In genomic region chr1:132144837-132145236, GRCm38 (mm10) we compare ENCODE assay signal across 32 mouse cellular contexts. TPM values are rescaled to one million over a fixed set of nuclear protein-coding genes. Genes with fewer than 3 reads are reported as not detected.
DNase-seq lines count a peak whose midpoint lies in the region; ATAC-seq and TF ChIP-seq lines count a peak whose summit lies in the region.
"Had no signal": no experiment of that assay in that cellular context is flagged by ENCODE, and none has a peak within 500 bp of the region (broad histone marks: within the 10 kb centered on the region; RNA-seq: fewer than 3 reads in every experiment).

No protein-coding gene starts in this region.

- DNase-seq in cerebellum, postnatal 10 days = peak; percentile 54 to 62
- no peak for DNase-seq in cerebellum, postnatal 25 days
- DNase-seq in midbrain, embryonic 14.5 days = no peak
- no peak for DNase-seq in midbrain, postnatal 0 days (ENCODE audit: low spot score)
- DNase-seq: adrenal gland, postnatal 10 days; adrenal gland, postnatal 36 days; cerebellum, adult 18-20 months; cerebellum, adult 9-10 months; cerebellum, postnatal 36 days; embryo, embryonic 11 days; gastrocnemius, adult 2 months; gastrocnemius, postnatal 14 days; heart, adult 11 months had no signal

- H3K9ac ChIP-seq in midbrain, embryonic 12.5 days (replicated peaks) = no peak overlapping the region
- H3K9ac ChIP-seq in midbrain, embryonic 14.5 days (replicated peaks; ENCODE audit: low read length) = no peak overlapping the region
- H3K9ac ChIP-seq in midbrain, postnatal 0 days (replicated peaks; ENCODE audit: low read length, poor library complexity, severe bottlenecking) = no peak overlapping the region
- H3K9ac ChIP-seq in midbrain, embryonic 13.5 days (replicated peaks) = no peak overlapping the region
- H3K9ac ChIP-seq: embryonic facial prominence, embryonic 13.5 days; forebrain, postnatal 0 days; hindbrain, embryonic 12.5 days; hindbrain, embryonic 15.5 days had no signal

- H3K4me1 ChIP-seq in midbrain, embryonic 12.5 days = peaks cover 14% of the 10 kb centered on the region
- H3K4me1 ChIP-seq in midbrain, embryonic 14.5 days (ENCODE audit: control insufficient read depth, insufficient read depth, low read length) = peaks cover 17% of the 10 kb centered on the region
- peaks cover 12% of the 10 kb centered on the region; the same call in 1 of the 2 replicates for H3K4me1 ChIP-seq in midbrain, postnatal 0 days (ENCODE audit: insufficient read depth, low read length)
- H3K4me1 ChIP-seq in midbrain, embryonic 13.5 days (replicated peaks) = peaks cover 21% of the 10 kb centered on the region

- WGBS in midbrain, embryonic 12.5 days = 74% methylated on average over 3 of the region's 3 CpGs
- WGBS in midbrain, embryonic 14.5 days = 68% methylated on average over 3 of the region's 3 CpGs
- 76% methylated on average over 3 of the region's 3 CpGs for WGBS in midbrain, postnatal 0 days
- 75% methylated on average over 3 of the region's 3 CpGs for WGBS in midbrain, embryonic 13.5 days

- peaks cover 31% of the 10 kb centered on the region for H3K27me3 ChIP-seq in midbrain, embryonic 12.5 days
- peaks cover 3% of the 10 kb centered on the region; the same call in 1 of the 2 replicates for H3K27me3 ChIP-seq in midbrain, embryonic 14.5 days (ENCODE audit: control insufficient read depth, insufficient read depth, low read length)
- H3K27me3 ChIP-seq in midbrain, postnatal 0 days (ENCODE audit: insufficient read depth, low read length) = no peaks in the 10 kb centered on the region
- H3K27me3 ChIP-seq in midbrain, embryonic 13.5 days = peaks cover 16% of the 10 kb centered on the region
- H3K27me3 ChIP-seq: Patski had no signal

- H3K27ac ChIP-seq in midbrain, embryonic 12.5 days (replicated peaks) = 0 out of 2 replicates have a peak overlapping the region, but pooled peaks have one; percentile 2
- H3K27ac ChIP-seq in midbrain, embryonic 14.5 days (replicated peaks; ENCODE audit: low read depth, low read length) = no peak overlapping the region
- H3K27ac ChIP-seq in midbrain, postnatal 0 days (ENCODE audit: low read depth, low read length) = peak overlapping the region; percentile 62
- no peak overlapping the region for H3K27ac ChIP-seq in midbrain, embryonic 13.5 days
- H3K27ac ChIP-seq: embryonic facial prominence, embryonic 10.5 days; embryonic facial prominence, embryonic 13.5 days; forebrain, embryonic 13.5 days; gastrocnemius, adult 2 months; hindbrain, embryonic 12.5 days; hindbrain, embryonic 15.5 days had no signal

- no peak overlapping the region for H3K4me2 ChIP-seq in midbrain, embryonic 12.5 days (replicated peaks)
- no peak overlapping the region for H3K4me2 ChIP-seq in midbrain, embryonic 14.5 days (ENCODE audit: low read length)
- H3K4me2 ChIP-seq in midbrain, postnatal 0 days (ENCODE audit: low read depth, low read length, poor library complexity, severe bottlenecking) = no peak overlapping the region
- H3K4me2 ChIP-seq in midbrain, embryonic 13.5 days (replicated peaks) = no peak overlapping the region
- H3K4me2 ChIP-seq: embryonic facial prominence, embryonic 13.5 days; forebrain, embryonic 13.5 days; heart, embryonic 11.5 days; hindbrain, embryonic 12.5 days had no signal

- TF ChIP-seq CTCF in midbrain, postnatal 0 days (IDR thresholded peaks at IDR 0.05) = no peak

- H3K9me3 ChIP-seq in midbrain, embryonic 12.5 days = no peaks in the 10 kb centered on the region
- no peaks in the 10 kb centered on the region for H3K9me3 ChIP-seq in midbrain, embryonic 14.5 days (ENCODE audit: control insufficient read depth, low read length)
- no peaks in the 10 kb centered on the region for H3K9me3 ChIP-seq in midbrain, postnatal 0 days (ENCODE audit: low read length)
- no peaks in the 10 kb centered on the region for H3K9me3 ChIP-seq in midbrain, embryonic 13.5 days
- H3K9me3 ChIP-seq: embryonic facial prominence, embryonic 10.5 days; embryonic facial prominence, embryonic 13.5 days; forebrain, embryonic 13.5 days; G1E; hindbrain, embryonic 12.5 days; hindbrain, embryonic 15.5 days had no signal

- no peaks in the 10 kb centered on the region for H3K36me3 ChIP-seq in midbrain, embryonic 12.5 days
- no peaks in the 10 kb centered on the region for H3K36me3 ChIP-seq in midbrain, embryonic 14.5 days (ENCODE audit: control insufficient read depth, insufficient read depth, low read length)
- H3K36me3 ChIP-seq in midbrain, postnatal 0 days (ENCODE audit: insufficient read depth, low read length) = no peaks in the 10 kb centered on the region
- H3K36me3 ChIP-seq in midbrain, embryonic 13.5 days = no peaks in the 10 kb centered on the region
- H3K36me3 ChIP-seq: embryonic facial prominence, embryonic 10.5 days; embryonic facial prominence, embryonic 13.5 days; G1E; hindbrain, embryonic 12.5 days; hindbrain, embryonic 15.5 days had no signal

- ATAC-seq in midbrain, embryonic 12.5 days (ENCODE audit: low FRiP score, low read depth) = peak; percentile 19; the same call in 1 of the 2 replicates
- no peak for ATAC-seq in midbrain, embryonic 14.5 days (ENCODE audit: low FRiP score, low TSS enrichment)
- ATAC-seq in midbrain, postnatal 0 days (ENCODE audit: low FRiP score) = no peak
- no peak for ATAC-seq in midbrain, embryonic 13.5 days
- ATAC-seq: Patski had no signal

- no peak overlapping the region for H3K4me3 ChIP-seq in midbrain, embryonic 12.5 days
- H3K4me3 ChIP-seq in midbrain, embryonic 14.5 days (replicated peaks; ENCODE audit: low read depth, low read length) = no peak overlapping the region
- no peak overlapping the region for H3K4me3 ChIP-seq in midbrain, postnatal 0 days (ENCODE audit: low read depth, low read length)
- no peak overlapping the region for H3K4me3 ChIP-seq in midbrain, embryonic 13.5 days (replicated peaks)
- H3K4me3 ChIP-seq: embryonic facial prominence, embryonic 10.5 days; embryonic facial prominence, embryonic 13.5 days; erythroblast, embryonic 14.5 days; forebrain, embryonic 13.5 days; gastrocnemius, adult 2 months; hindbrain, embryonic 12.5 days; hindbrain, embryonic 15.5 days had no signal

RNA-seq across cellular contexts. Expression of gene Cdk18, which starts 5.4 kb away (rescaled TPM):
- polyA plus RNA-seq in midbrain, embryonic 12.5 days (2016; fragmentation: Nextera tagmentation; extraction: Ambion mirVana) = 0.56 and 1.6 TPM in 2 replicates
- polyA plus RNA-seq in midbrain, embryonic 14.5 days (2014; fragmentation: Nextera tagmentation; extraction: Ambion mirVana) = 0.63 and 1.1 TPM in 2 replicates
- 3.5 and 7.2 TPM in 2 replicates for total RNA-seq in midbrain, postnatal 0 days (2014; rRNA removed)
- polyA plus RNA-seq in midbrain, postnatal 0 days (2015; fragmentation: Nextera tagmentation; extraction: Ambion mirVana) = 2.4 and 3.1 TPM in 2 replicates
- 0.32 and 0.41 TPM in 2 replicates for polyA plus RNA-seq in midbrain, embryonic 13.5 days (2015; fragmentation: Nextera tagmentation; extraction: Ambion mirVana)
- polyA plus RNA-seq: erythroblast, embryonic 14.5 days had no signal

RNA-seq across cellular contexts. Expression of gene Lemd1, which starts 46.4 kb away (rescaled TPM):
- 13.4 and 15.6 TPM in 2 replicates for polyA plus RNA-seq in midbrain, embryonic 12.5 days (2016; fragmentation: Nextera tagmentation; extraction: Ambion mirVana)
- 21.2 and 23.2 TPM in 2 replicates for polyA plus RNA-seq in midbrain, embryonic 14.5 days (2014; fragmentation: Nextera tagmentation; extraction: Ambion mirVana)
- total RNA-seq in midbrain, postnatal 0 days (2014; rRNA removed) = 9.3 and 12.6 TPM in 2 replicates
- 11.3 and 12.6 TPM in 2 replicates for polyA plus RNA-seq in midbrain, postnatal 0 days (2015; fragmentation: Nextera tagmentation; extraction: Ambion mirVana)
- 19.5 and 22.5 TPM in 2 replicates for polyA plus RNA-seq in midbrain, embryonic 13.5 days (2015; fragmentation: Nextera tagmentation; extraction: Ambion mirVana)
- total RNA-seq: CH12.LX; gastrocnemius, adult 2 months; gastrocnemius, postnatal 14 days; heart, adult 8-10 months; heart, postnatal 25 days; hematopoietic stem cell, adult 5-6 weeks had no signal
- polyA plus RNA-seq: erythroblast, embryonic 14.5 days; G1E; heart, embryonic 11.5 days; heart, embryonic 14.5 days; heart, postnatal 0 days had no signal

RNA-seq across cellular contexts. Expression of gene AC124108.1, which starts 46.4 kb away (rescaled TPM):
- polyA plus RNA-seq in midbrain, embryonic 12.5 days (2016; fragmentation: Nextera tagmentation; extraction: Ambion mirVana) = 6.1 and 7.9 TPM in 2 replicates
- polyA plus RNA-seq in midbrain, embryonic 14.5 days (2014; fragmentation: Nextera tagmentation; extraction: Ambion mirVana) = 4.4 and 4.5 TPM in 2 replicates
- 3.9 and 6.9 TPM in 2 replicates for total RNA-seq in midbrain, postnatal 0 days (2014; rRNA removed)
- 0.50 and 0.54 TPM in 2 replicates for polyA plus RNA-seq in midbrain, postnatal 0 days (2015; fragmentation: Nextera tagmentation; extraction: Ambion mirVana)
- 5.6 and 6.1 TPM in 2 replicates for polyA plus RNA-seq in midbrain, embryonic 13.5 days (2015; fragmentation: Nextera tagmentation; extraction: Ambion mirVana)
- total RNA-seq: adrenal gland, adult 18-20 months; CH12.LX; gastrocnemius, adult 2 months; gastrocnemius, postnatal 14 days; heart, postnatal 25 days; hematopoietic stem cell, adult 5-6 weeks had no signal
- polyA plus RNA-seq: erythroblast, embryonic 14.5 days; G1E; heart, embryonic 14.5 days; heart, postnatal 0 days had no signal

Comparison
In these comparisons a context has a peak if more than half of its experiments do, and no peak if none do; other contexts are left out.
1. DNase-seq: peak in cerebellum, postnatal 10 days (2 of 2); none in cerebellum, postnatal 25 days (0 of 2), midbrain, embryonic 14.5 days (single experiment) and midbrain, postnatal 0 days (single experiment).
2. H3K27ac ChIP-seq: peak in midbrain, embryonic 12.5 days (single experiment) and midbrain, postnatal 0 days (single experiment); none in midbrain, embryonic 14.5 days (single experiment) and midbrain, embryonic 13.5 days (single experiment).